Mouse (Mus musculus) hindbrain, embryonic 12.5 days (tissue): Measurements from ENCODE around the gene Numa1. TPM values are rescaled to one million over a fixed set of nuclear protein-coding genes. Genes with fewer than 3 reads are reported as not detected.
"Not testable (repeated sequence)": the region's sequence is repeated elsewhere in the genome, so short reads cannot be mapped to it uniquely, and the experiment has no call there.

Source experiments
- ATAC-seq: fragments of 200-750 bp; cut with Nextera tagmentation; 2 replicates; pipeline ENCODE4 v1.8.0; 2017; ENCODE audit warnings: moderate TSS enrichment; ENCODE audit not compliant: low FRiP score
- H3K27ac ChIP-seq: fragments of 300-500 bp; sonication (generic); 2 replicates; pipeline ENCODE4 v1.5.1; 2016; ENCODE audit warnings: mild to moderate bottlenecking
- H3K27me3 ChIP-seq: fragments of 300-500 bp; sonication (generic); 2 replicates; pipeline ENCODE4 v1.6.1; 2016; ENCODE audit warnings: mild to moderate bottlenecking
- H3K36me3 ChIP-seq: fragments of 300-500 bp; sonication (generic); 2 replicates; pipeline ENCODE4 v1.6.1; 2016; ENCODE audit warnings: mild to moderate bottlenecking
- H3K4me1 ChIP-seq: fragments of 300-500 bp; sonication (generic); 2 replicates; pipeline ENCODE4 v1.6.1; 2016
- H3K4me2 ChIP-seq: fragments of 300-500 bp; sonication (generic); replicated peaks from 2 replicates; pipeline ENCODE4 v1.6.1; 2016; ENCODE audit warnings: mild to moderate bottlenecking
- H3K4me3 ChIP-seq: fragments of 300-500 bp; sonication (generic); 2 replicates; pipeline ENCODE4 v1.5.1; 2016; ENCODE audit warnings: mild to moderate bottlenecking
- H3K9ac ChIP-seq: fragments of 300-500 bp; sonication (generic); 2 replicates; pipeline ENCODE4 v1.6.1; 2016; ENCODE audit warnings: mild to moderate bottlenecking, moderate library complexity
- H3K9me3 ChIP-seq: fragments of 300-500 bp; sonication (generic); replicated peaks from 2 replicates; pipeline ENCODE4 v1.6.1; 2016; ENCODE audit warnings: mild to moderate bottlenecking
- WGBS: fragments of 180-500 bp; shearing (Covaris S2); methylation state at CpG from one replicate; pipeline ENCODE4 v1.1.7; 2016; 5-methylcytosine and 5-hydroxymethylcytosine counted together
- polyA plus RNA-seq: library from polyadenylated mRNA; unstranded; fragments of >200 nt; fragmentation: Nextera tagmentation; extraction: Ambion mirVana; gene quantifications from 2 replicates; pipeline ENCODE4 v1.2.1, GENCODE M21; 2016

The Numa1 gene
- polyA plus RNA-seq, 1 experiment from 2014 or later = 100 TPM

DNA sequence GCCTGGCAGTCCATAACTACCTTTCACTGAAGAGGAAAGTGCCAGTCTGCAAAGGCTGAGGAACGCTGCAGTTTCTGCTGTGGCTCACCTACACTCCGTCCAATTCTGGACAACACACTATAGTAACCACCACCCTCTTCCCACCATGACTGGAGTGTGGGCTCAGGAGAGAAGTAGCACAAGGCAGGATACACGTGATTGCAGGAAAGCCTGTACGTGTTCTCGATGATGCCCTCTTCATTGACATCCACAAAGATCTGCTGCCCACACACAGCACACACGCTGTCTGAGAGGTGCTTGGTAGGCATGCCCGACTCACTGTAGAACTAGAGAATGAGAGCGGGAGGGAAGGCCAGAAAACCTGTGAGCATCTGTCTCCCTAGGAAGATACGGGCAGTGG is 89.9 kb downstream of the Numa1 start:
- Histone ChIP-seq H3K4me3 (no peak overlapping the region), H3K9ac (no peak overlapping the region), H3K27ac (no peak overlapping the region), H3K4me1 (no peaks in the 10 kb centered on the region), H3K36me3 (peaks cover 70% of the 10 kb centered on the region), H3K9me3 (no peaks in the 10 kb centered on the region), H3K4me2 (no peak overlapping the region), H3K27me3 (no peaks in the 10 kb centered on the region)
- no peak for ATAC-seq
- WGBS = 96% methylated on average over 9 of the region's 9 CpGs

DNA sequence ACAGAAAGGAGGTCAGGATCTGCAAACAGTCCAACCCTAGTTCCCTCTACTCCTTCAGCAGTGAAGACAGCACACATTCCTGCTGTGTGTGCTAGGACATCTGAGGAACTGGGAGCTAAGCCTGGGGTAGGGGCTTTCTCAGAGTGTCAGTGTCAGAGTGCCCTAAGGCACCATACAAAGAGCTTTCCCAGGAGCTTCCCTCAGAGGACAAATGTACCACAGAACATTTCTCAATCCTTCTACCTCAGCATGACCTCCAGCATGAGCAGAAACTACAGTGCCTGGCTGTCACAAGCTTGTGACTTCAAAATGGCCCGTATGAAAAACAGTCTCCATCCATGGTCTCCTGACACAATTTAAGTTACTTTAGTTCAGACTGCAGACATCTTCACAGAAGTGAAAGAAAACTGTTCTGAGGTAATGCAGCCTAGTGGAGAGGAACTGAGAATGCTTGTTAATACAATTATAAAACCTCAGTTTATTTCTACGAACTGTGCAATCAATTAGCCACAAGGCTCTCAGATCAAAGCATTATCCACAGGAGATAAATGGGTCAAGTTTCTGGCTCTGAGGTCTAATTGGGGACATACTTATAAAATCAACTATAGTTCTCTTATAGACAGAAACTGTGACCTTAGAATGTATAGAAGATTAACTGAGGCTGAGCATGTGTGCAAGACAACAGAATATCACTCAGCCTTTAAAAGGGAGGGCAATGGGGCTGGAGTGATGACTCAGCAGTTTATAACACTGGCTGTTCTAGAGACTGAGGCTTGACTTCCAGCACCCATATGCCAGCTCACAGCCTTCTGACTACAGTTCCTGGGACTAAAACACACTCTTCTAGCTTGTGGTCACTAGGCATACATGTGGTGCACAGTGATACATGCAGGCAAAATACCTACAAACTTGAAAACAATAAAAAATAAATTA is 91.5 kb downstream of the Numa1 start:
- Histone ChIP-seq H3K9ac (no peak overlapping the region), H3K36me3 (peaks cover 66% of the 10 kb centered on the region), H3K4me3 (no peak overlapping the region), H3K27ac (no peak overlapping the region), H3K4me1 (no peaks in the 10 kb centered on the region), H3K27me3 (no peaks in the 10 kb centered on the region), H3K4me2 (no peak overlapping the region), H3K9me3 (no peaks in the 10 kb centered on the region)
- 90% methylated on average over 2 of the region's 2 CpGs for WGBS
- ATAC-seq = no peak

DNA sequence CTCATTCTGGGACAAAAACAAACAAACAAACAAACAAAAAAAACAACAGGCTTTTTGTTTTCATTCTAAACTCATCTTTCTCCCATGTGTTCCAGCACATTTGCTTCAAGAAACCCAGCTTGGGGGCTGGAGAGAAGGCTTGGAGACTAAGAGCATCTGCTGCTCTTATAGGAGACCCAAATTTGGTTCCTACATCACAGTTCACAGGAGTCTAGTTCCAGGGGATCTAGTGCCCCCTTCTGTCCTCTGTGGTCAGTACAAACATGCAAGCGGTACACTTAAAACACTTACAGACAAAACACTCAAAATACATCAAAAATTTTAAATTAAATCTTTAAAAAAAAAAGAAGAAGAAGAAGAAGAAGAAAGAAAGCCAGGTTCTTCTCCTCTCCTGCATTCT is 101.0 kb downstream of the Numa1 start:
- 93% methylated on average over 1 of the region's 1 CpGs for WGBS
- no peak for ATAC-seq
- Histone ChIP-seq H3K9me3 (no peaks in the 10 kb centered on the region), H3K9ac (no peak overlapping the region), H3K27ac (no peak overlapping the region), H3K4me1 (no peaks in the 10 kb centered on the region), H3K4me3 (no peak overlapping the region), H3K27me3 (no peaks in the 10 kb centered on the region), H3K36me3 (peaks cover 93% of the 10 kb centered on the region), H3K4me2 (no peak overlapping the region)

DNA sequence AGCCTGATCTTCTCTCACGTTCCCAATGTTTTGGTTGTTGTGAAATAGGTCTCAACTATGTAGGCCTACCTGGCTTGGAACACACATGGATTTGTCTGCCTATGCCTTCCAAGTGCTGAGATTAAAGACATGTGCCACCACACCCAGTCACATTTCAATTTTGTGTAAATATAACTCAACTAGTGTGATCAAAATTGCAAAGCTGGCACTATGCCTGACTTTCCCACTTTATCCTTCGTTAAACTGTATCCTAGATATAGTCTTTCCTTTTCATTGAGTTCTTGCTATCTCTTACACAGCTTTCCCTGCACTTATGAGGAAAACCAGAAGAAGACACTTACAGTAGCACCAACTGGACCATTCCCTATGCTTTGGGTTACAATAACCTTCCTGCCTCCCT is 101.6 kb downstream of the Numa1 start:
- no peaks in the 10 kb centered on the region for H3K9me3 ChIP-seq
- 99% methylated on average over 2 of the region's 2 CpGs for WGBS
- H3K4me1 ChIP-seq = no peaks in the 10 kb centered on the region
- no peak for ATAC-seq
- no peak overlapping the region for H3K4me2 ChIP-seq
- no peak overlapping the region for H3K4me3 ChIP-seq
- no peak overlapping the region for H3K9ac ChIP-seq
- no peak overlapping the region for H3K27ac ChIP-seq
- H3K27me3 ChIP-seq = no peaks in the 10 kb centered on the region
- H3K36me3 ChIP-seq = peaks cover 90% of the 10 kb centered on the region

DNA sequence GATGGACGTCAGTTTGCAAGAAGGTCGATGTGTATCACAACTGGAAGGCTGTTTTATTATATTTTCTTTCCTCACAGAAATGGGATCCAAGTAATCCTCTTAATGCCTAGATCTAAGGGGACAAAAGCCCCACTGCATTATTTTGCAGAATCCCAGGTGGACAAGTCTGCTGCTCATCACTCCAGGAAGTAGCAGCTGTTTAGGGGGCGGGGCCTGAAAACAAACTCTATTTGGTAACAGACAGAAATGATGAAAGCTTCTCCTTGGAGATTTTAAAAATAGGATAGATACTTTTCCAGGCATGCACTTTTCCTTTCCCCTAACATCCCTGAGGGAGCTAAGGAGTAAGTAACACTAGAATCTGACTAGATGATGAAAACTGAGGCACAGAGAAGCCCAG is 103.4 kb downstream of the Numa1 start:
- 96% methylated on average over 3 of the region's 3 CpGs for WGBS
- Histone ChIP-seq H3K9ac (no peak overlapping the region), H3K9me3 (no peaks in the 10 kb centered on the region), H3K4me3 (no peak overlapping the region), H3K4me2 (no peak overlapping the region), H3K4me1 (no peaks in the 10 kb centered on the region), H3K36me3 (peaks cover 78% of the 10 kb centered on the region), H3K27me3 (no peaks in the 10 kb centered on the region), H3K27ac (no peak overlapping the region)
- ATAC-seq = no peak

DNA sequence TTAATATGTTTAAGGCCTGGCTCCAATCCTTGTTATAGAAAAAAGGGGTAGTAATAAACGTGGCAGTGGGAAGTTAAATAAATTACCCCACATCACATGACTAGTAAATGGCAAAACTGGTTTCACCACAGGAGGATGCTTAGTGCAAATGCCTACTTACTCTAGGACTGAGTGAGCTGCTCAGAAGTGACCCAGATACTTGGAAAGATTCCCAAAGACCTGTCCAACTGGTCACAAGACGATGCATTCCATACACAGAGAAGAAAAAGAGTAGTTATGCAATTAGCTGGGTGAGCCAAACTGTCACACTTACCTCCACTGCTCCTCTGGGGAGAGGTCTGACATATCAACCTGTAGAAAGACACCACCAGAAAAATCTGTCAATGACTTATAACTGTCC is 108.4 kb downstream of the Numa1 start:
- Histone ChIP-seq H3K27me3 (no peaks in the 10 kb centered on the region), H3K4me2 (no peak overlapping the region), H3K36me3 (peaks cover 36% of the 10 kb centered on the region), H3K9ac (no peak overlapping the region), H3K27ac (no peak overlapping the region), H3K9me3 (no peaks in the 10 kb centered on the region), H3K4me3 (no peak overlapping the region), H3K4me1 (no peaks in the 10 kb centered on the region)
- no peak for ATAC-seq
- WGBS = 84% methylated on average over 2 of the region's 2 CpGs

DNA sequence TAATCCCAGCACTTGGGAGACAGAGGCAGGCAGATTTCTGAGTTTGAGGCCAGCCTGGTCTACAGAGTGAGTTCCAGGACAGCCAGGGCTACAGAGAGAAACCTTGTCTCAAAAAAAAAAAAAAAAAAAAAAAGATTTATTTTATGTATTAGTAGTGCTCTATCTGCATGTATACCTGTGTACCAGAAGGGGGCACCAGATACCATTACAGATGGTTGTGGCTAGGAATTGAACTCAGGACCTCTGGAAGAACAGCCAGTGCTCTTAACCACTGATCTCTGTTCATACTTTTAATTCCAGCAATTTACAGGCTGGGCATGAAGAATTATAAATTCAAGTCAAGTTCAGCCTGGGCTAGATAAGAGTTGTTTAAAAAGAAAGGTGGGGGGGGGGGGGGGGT is 114.6 kb downstream of the Numa1 start:
- not testable (repeated sequence) for H3K9ac ChIP-seq, H3K27me3 ChIP-seq, H3K9me3 ChIP-seq, ATAC-seq, H3K4me2 ChIP-seq, H3K4me3 ChIP-seq, H3K4me1 ChIP-seq, H3K27ac ChIP-seq
- H3K36me3 ChIP-seq = peaks cover 15% of the 10 kb centered on the region; the same call in 1 of the 2 replicates

DNA sequence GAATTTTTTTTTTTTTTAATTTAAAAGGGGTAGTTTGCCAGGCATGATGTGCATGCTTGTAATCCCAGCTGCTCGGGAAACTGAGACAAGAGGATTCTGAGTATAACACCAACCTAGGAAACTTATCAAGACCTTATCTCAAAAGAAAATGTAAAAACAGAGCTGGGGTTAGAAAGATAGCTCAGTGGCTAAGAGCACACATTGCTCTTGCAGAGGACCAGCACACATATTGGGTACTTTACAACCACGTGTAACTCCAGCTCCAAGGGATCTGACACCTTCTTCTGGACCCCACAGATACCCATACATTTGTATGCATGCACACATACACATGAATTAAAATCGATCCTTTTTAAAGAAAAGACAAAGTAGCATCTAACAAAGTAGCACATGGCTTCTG is 127.4 kb downstream of the Numa1 start:
- Histone ChIP-seq H3K4me3 (no peak overlapping the region), H3K27me3 (no peaks in the 10 kb centered on the region), H3K9ac (no peak overlapping the region), H3K4me2 (no peak overlapping the region), H3K4me1 (peaks cover 25% of the 10 kb centered on the region), H3K9me3 (no peaks in the 10 kb centered on the region), H3K27ac (no peak overlapping the region), H3K36me3 (peaks cover 23% of the 10 kb centered on the region; the same call in 1 of the 2 replicates)
- WGBS = 95% methylated on average over 3 of the region's 3 CpGs
- ATAC-seq = no peak

DNA sequence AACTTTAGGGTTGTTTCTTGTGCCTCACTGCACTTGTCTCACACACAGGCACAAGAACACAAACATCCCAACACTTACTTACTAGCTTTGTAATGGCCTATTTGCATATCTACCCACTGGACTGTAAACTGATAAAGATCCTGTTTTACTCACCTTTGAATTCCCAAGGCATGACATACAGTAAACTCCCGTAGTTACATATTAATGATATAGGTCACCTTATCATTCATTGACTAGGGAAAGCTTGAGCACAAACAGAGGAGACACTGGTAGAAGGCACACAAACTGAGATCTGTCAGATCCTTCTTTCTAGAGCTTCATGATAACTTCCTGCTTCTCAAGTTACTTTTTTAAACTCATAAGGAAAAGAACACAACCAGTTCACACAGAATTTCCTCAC is 128.3 kb downstream of the Numa1 start:
- H3K27ac ChIP-seq = no peak overlapping the region
- 96% methylated on average over 1 of the region's 1 CpGs for WGBS

DNA sequence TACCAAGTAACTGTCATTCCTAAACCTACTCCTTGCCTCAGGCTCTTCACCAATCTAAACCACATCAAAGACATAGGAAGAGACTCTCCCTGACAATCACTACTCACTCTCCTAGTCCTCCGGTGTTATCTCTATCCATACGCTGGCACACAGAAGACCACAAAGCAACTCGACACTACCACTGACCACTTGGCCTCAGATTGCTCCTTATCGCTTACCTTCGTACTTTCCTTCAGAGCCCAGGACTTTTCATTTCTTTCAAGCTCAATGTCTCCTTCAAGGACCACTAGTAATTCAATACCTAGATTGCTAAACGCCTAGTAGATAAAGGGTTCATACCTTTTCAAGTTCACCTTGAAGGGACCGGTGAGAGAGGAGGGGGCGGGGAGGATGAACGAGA is 130.0 kb downstream of the Numa1 start:
- Histone ChIP-seq H3K4me2 (peak overlapping the region; percentile 75), H3K27me3 (no peaks in the 10 kb centered on the region), H3K9ac (no peak overlapping the region), H3K4me1 (peaks cover 28% of the 10 kb centered on the region), H3K4me3 (peak overlapping the region; percentile 76), H3K9me3 (no peaks in the 10 kb centered on the region), H3K27ac (no peak overlapping the region), H3K36me3 (0 out of 2 replicates have a peak, but pooled peaks cover 11% of the 10 kb centered on the region)
- WGBS = 92% methylated on average over 9 of the region's 9 CpGs
- no peak for ATAC-seq

More for the DNA sequence above, 128.3 kb downstream of the Numa1 start:
- Histone ChIP-seq H3K4me1 (peaks cover 28% of the 10 kb centered on the region), H3K9ac (no peak overlapping the region), H3K27me3 (no peaks in the 10 kb centered on the region), H3K4me3 (no peak overlapping the region), H3K36me3 (peaks cover 17% of the 10 kb centered on the region; the same call in 1 of the 2 replicates), H3K9me3 (no peaks in the 10 kb centered on the region), H3K4me2 (no peak overlapping the region)
- ATAC-seq = no peak

Other genes with a start within 250 kb of the Numa1 start
- 3.8 and 4.4 TPM in 2 replicates for gene Phox2a, start 115.8 kb upstream of the Numa1 start, polyA plus RNA-seq
- gene Inppl1, start 95.9 kb upstream of the Numa1 start, polyA plus RNA-seq = 38.6 and 41.9 TPM in 2 replicates
- gene Folr2, start 76.9 kb upstream of the Numa1 start, polyA plus RNA-seq = 1.7 and 1.9 TPM in 2 replicates
- 74.9 and 86.7 TPM in 2 replicates for gene Anapc15, start 70.4 kb upstream of the Numa1 start, polyA plus RNA-seq
- 11.5 and 12.7 TPM in 2 replicates for gene Folr1, start 63.3 kb upstream of the Numa1 start, polyA plus RNA-seq
- 129 and 130 TPM in 2 replicates for gene Lamtor1, start 28.2 kb upstream of the Numa1 start, polyA plus RNA-seq
- 0.48 and 0.81 TPM in 2 replicates for gene Tomt, start 27.8 kb upstream of the Numa1 start, polyA plus RNA-seq
- 9.4 and 10.1 TPM in 2 replicates for gene Lrrc51, start 216 bp upstream of the Numa1 start, polyA plus RNA-seq
- 3.9 and 5.4 TPM in 2 replicates for gene Il18bp, start 84.6 kb downstream of the Numa1 start, polyA plus RNA-seq
- 29.2 and 31.6 TPM in 2 replicates for gene Rnf121, start 131.4 kb downstream of the Numa1 start, polyA plus RNA-seq
- gene Xndc1, start 131.4 kb downstream of the Numa1 start, polyA plus RNA-seq = 34.6 and 37.3 TPM in 2 replicates
- gene Xntrpc, start 131.6 kb downstream of the Numa1 start, polyA plus RNA-seq = 2.5 and 3.0 TPM in 2 replicates
- 0.21 TPM in 1 of 2 replicates, not detected in the other for gene Trpc2, start 149.0 kb downstream of the Numa1 start, polyA plus RNA-seq
- gene Art1, start 167.6 kb downstream of the Numa1 start, polyA plus RNA-seq = 1.2 and 2.4 TPM in 2 replicates
- 1.1 and 1.3 TPM in 2 replicates for gene Art5, start 175.4 kb downstream of the Numa1 start, polyA plus RNA-seq
- gene Chrna10, start 182.7 kb downstream of the Numa1 start, polyA plus RNA-seq = not detected in 2 replicates